Mouse (Mus musculus) bone marrow, adult 2 months (tissue): ENCODE measurements around the gene Gm12790.
"Not testable (repeated sequence)": the region's sequence is repeated elsewhere in the genome, so short reads cannot be mapped to it uniquely, and the experiment has no call there.

ENCODE experiments used
- CTCF ChIP-seq: fragments of 200-500 bp; IDR thresholded peaks from 2 replicates; pipeline ENCODE4 v1.5.1; 2011; ENCODE audit warnings: low read length, control low read depth; ENCODE audit not compliant: control insufficient read depth, insufficient read depth
- POLR2A ChIP-seq: fragments of 200-500 bp; IDR thresholded peaks from 2 replicates; pipeline ENCODE4 v1.6.1; 2011; ENCODE audit warnings: low read depth, mild to moderate bottlenecking, control low read depth, low read length, borderline replicate concordance; ENCODE audit not compliant: control insufficient read depth

DNA sequence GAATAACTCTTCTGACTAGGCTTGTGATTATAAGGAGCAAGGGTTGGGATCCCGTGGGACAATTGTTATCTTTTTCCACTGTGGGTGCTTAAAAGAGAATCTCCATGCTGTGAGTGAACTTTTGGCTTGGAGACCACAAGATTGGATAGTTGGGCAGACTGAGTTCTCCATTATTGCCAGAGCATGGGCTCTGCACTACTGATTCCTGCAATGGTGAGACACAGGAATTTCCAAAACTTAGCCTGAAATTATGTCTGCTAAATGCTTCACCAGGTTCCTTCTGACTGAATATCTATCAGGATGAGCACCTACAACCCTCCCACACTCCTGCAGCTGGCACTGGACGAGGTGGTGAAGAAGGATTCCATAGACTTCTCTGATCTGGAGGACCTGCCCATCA lies 40.7 kb downstream of the Gm12790 start, which contains the start of gene Gm12794:
- not testable (repeated sequence) for TF ChIP-seq CTCF, POLR2A
